ENCODE assay signal across 34 mouse cellular contexts in genomic region chr2:73231081-73231480, GRCm38 (mm10). TPM values are rescaled to one million over a fixed set of nuclear protein-coding genes. Genes with fewer than 3 reads are reported as not detected.
"Had no signal": no experiment of that assay in that cellular context is flagged by ENCODE, and none has a peak within 500 bp of the region (broad histone marks: within the 10 kb centered on the region; RNA-seq: fewer than 3 reads in every experiment).

No protein-coding gene starts in this region.

- H3K4me1 ChIP-seq: embryonic facial prominence, embryonic 10.5 days; embryonic facial prominence, embryonic 12.5 days; embryonic facial prominence, embryonic 13.5 days; embryonic facial prominence, embryonic 15.5 days; forebrain, embryonic 13.5 days; forebrain, embryonic 15.5 days had no signal

- H3K36me3 ChIP-seq: embryonic facial prominence, embryonic 10.5 days; embryonic facial prominence, embryonic 12.5 days; embryonic facial prominence, embryonic 13.5 days; embryonic facial prominence, embryonic 15.5 days; forebrain, embryonic 10.5 days; forebrain, embryonic 12.5 days; forebrain, embryonic 15.5 days had no signal

- H3K9ac ChIP-seq: embryonic facial prominence, embryonic 12.5 days; embryonic facial prominence, embryonic 13.5 days; embryonic facial prominence, embryonic 15.5 days; forebrain, embryonic 12.5 days; forebrain, embryonic 13.5 days; forebrain, embryonic 15.5 days; forebrain, postnatal 0 days had no signal

- H3K4me2 ChIP-seq: embryonic facial prominence, embryonic 12.5 days; embryonic facial prominence, embryonic 13.5 days; embryonic facial prominence, embryonic 15.5 days; forebrain, embryonic 12.5 days; forebrain, embryonic 13.5 days; forebrain, embryonic 15.5 days had no signal

- H3K27ac ChIP-seq: embryonic facial prominence, embryonic 10.5 days; embryonic facial prominence, embryonic 12.5 days; embryonic facial prominence, embryonic 13.5 days; embryonic facial prominence, embryonic 15.5 days; forebrain, embryonic 10.5 days; forebrain, embryonic 12.5 days; forebrain, embryonic 13.5 days; forebrain, embryonic 15.5 days; gastrocnemius, adult 2 months; heart, adult 2 months had no signal

- ATAC-seq: forebrain, embryonic 13.5 days; forebrain, embryonic 14.5 days; forebrain, embryonic 15.5 days; forebrain, embryonic 16.5 days had no signal

- H3K27me3 ChIP-seq: embryonic facial prominence, embryonic 12.5 days; embryonic facial prominence, embryonic 15.5 days; forebrain, embryonic 12.5 days; forebrain, embryonic 13.5 days; forebrain, embryonic 15.5 days had no signal

- H3K4me3 ChIP-seq: embryonic facial prominence, embryonic 10.5 days; embryonic facial prominence, embryonic 12.5 days; embryonic facial prominence, embryonic 13.5 days; embryonic facial prominence, embryonic 15.5 days; erythroblast, embryonic 14.5 days; forebrain, embryonic 10.5 days; forebrain, embryonic 12.5 days; forebrain, embryonic 13.5 days; forebrain, embryonic 15.5 days; gastrocnemius, adult 2 months; heart, adult 2 months had no signal

- H3K9me3 ChIP-seq: embryonic facial prominence, embryonic 10.5 days; embryonic facial prominence, embryonic 12.5 days; embryonic facial prominence, embryonic 13.5 days; embryonic facial prominence, embryonic 15.5 days; forebrain, embryonic 10.5 days; forebrain, embryonic 12.5 days; forebrain, embryonic 13.5 days; forebrain, embryonic 15.5 days had no signal

- DNase-seq: cerebellum, adult 2 months; cerebellum, adult 8-10 months; cerebellum, adult 9-10 months; cerebellum, adult 9-11 months; cerebellum, postnatal 10 days; cerebellum, postnatal 14 days; cerebellum, postnatal 25 days; cerebellum, postnatal 36 days; embryo, embryonic 11 days; forebrain, postnatal 0 days; gastrocnemius, adult 2 months; gastrocnemius, postnatal 10 days; gastrocnemius, postnatal 14 days; gastrocnemius, postnatal 25 days; gastrocnemius, postnatal 36 days; heart, adult 18-20 months; heart, adult 2 months had no signal

RNA-seq across cellular contexts. Expression of gene Sp9, which starts 40.6 kb away (rescaled TPM):
- total RNA-seq: gastrocnemius, adult 18-20 months; gastrocnemius, adult 2 months; gastrocnemius, adult 8-10 months; gastrocnemius, postnatal 14 days; gastrocnemius, postnatal 25 days; gastrocnemius, postnatal 36 days; gastrocnemius, postnatal 4 days; granulocyte monocyte progenitor cell, adult 5-6 weeks; heart, adult 18-20 months; heart, adult 2 months; heart, adult 8-10 months had no signal
- polyA plus RNA-seq: erythroblast, embryonic 14.5 days; gonadal fat pad, adult 2 months; heart, adult 2 months had no signal
